Mouse (Mus musculus) kidney, adult 8-10 months (tissue): ENCODE data around the gene Hoxb9.

Source experiments
- DNase-seq, 2 experiments: peaks; one replicate each; pipeline ENCODE4 v3.0.0; 2022

The Hoxb9 gene

GRCm38 (mm10) chr11:96314671-96315343, 43.5 kb downstream of the Hoxb9 start:
- peak in 1 of 2 experiments; percentile 71 for DNase-seq

DNA sequence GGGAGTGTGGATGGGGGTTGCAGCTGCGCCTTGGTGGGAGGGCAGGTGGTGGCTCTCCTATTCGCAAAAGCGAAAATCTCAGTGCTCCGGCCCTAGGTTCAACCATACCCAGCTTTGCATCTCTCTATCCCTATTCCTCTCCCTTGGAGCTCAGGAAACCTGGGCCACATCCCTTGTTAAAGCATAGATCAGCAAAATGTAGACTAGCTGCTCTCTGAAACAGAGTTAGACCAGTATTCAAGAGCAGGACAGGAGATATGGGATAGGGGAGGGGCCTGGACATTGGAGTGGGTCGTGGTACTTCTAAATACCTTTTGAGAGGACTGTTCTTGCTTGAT, 44.1 kb downstream of the Hoxb9 start:
- no peak for DNase-seq

DNA sequence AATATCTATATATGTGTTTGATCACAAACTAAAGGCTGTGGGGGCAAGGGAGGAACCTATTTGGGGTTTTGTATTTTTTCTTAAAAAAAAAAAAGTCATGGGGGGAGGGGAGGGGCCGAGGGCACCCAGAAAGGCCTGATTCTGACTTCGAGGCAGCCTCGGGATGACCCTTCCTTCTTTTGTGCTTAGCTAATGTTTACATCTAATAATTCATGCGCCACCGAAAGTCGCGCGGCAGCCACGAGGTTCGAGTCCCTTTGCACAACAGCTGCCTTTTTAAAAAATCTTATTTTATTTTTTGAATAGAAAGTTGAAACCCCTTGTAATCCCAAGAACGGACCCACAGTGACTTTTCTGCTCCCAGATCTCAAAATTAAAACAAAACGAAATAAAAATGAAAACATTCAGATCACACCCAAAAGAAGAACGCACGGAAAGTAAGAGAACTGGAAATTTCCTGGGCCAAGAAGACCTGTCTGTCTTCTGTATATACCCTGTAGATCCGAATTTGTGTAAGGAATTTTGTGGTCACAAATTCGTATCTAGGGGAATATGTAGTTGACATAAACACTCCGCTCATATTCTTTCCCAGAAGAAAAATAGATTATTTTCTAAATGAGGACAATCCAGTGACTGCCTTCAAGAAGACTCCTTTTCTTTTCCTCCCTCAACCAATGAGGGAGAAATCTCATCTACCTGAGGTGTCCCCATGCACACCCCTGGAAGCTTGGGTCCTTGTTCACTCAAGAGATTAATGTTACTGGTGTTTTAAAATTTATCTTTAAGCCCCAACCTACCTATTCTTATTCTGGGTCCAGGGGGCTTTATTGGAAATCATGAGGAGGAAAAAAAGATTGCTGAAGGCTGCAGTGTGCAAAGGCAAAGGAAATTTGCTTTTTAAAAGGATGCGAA, 45.7 kb downstream of the Hoxb9 start:
- no peak for DNase-seq

DNA sequence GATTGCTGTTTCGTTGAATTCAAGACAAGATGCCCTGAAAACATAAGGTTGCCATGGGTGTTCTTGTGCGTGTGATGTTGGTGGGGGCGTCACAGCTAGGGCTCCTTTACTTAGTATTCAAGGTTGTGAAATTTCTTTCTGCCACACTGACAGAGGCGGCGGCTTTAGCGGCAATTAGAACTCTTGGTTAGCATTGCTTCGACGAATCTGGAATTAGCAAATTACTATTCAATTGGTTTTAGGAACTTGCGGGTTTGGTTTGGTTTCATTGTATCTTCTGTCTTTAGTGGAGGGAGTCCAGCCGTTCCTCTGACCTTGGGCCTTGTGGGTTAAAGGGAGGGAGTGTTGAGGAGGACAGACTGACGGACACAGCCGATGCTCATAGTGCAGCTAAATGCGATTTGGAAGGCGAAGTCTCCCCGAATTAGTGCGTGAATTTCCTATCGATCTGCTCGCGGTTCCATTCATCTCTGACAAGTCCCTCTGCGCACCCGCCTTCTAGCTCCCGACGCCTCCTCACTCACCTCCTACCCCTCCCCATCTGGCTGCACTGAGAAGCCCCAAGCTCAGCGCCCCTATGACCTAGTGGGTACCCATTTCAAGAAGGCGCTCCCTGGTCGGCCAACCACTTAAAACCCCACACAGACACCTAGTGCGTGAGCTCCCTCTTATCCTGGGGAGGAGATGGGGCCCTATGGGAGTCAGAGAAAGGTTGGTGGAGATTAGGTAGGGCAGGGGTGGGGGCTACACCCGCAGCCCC, 46.5 kb downstream of the Hoxb9 start, which contains the start of gene Hoxb4:
Gene Hoxb4, plus strand, starts transcription at position 660 of the 760 bp plus-strand sequence.
- no peak for DNase-seq

GRCm38 (mm10) chr11:96318368-96319070, 47.3 kb downstream of the Hoxb9 start:
- peak; percentile 91 for DNase-seq

GRCm38 (mm10) chr11:96319071-96319902, 48.0 kb downstream of the Hoxb9 start:
- DNase-seq: peak; percentile 58 to 73

DNA sequence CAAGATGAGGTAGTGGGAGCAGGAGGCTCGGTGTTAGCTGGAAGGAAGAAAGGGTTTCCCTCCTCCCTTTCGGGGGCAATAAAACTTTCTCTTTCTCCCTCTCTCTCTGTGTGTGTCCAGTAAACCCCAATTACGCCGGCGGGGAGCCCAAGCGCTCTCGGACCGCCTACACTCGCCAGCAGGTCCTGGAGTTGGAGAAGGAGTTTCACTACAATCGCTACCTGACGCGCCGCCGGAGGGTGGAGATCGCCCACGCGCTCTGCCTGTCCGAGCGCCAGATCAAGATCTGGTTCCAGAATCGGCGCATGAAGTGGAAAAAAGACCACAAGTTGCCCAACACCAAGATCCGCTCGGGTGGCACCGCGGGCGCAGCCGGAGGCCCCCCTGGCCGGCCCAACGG, 48.7 kb downstream of the Hoxb9 start:
- DNase-seq: peak in 1 of 2 experiments; percentile 66

- peak in 1 of 2 experiments; percentile 32 for DNase-seq
Observed at GRCm38 (mm10) chr11:96320688-96321087, 49.4 kb downstream of the Hoxb9 start.

DNA sequence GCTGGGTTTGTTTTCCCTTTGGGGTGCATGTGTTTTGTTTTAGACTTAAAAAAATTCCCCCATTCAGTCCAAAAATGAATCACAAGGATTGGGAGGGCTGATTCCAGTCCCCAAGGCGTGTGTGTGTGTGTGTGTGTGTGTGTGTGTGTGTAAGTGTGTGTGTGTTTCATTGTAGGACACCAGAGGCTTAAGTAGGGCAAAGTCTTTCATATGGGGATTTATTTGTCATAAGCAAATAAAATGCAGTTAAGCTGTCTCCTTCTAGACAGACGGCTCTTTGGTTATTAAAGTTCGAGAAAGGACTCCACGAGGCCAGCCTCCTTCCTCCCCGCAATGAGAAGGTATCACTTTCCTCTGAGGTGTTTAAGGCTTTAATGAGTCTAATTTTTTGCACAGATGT, 50.6 kb downstream of the Hoxb9 start:
- DNase-seq: no peak

DNA sequence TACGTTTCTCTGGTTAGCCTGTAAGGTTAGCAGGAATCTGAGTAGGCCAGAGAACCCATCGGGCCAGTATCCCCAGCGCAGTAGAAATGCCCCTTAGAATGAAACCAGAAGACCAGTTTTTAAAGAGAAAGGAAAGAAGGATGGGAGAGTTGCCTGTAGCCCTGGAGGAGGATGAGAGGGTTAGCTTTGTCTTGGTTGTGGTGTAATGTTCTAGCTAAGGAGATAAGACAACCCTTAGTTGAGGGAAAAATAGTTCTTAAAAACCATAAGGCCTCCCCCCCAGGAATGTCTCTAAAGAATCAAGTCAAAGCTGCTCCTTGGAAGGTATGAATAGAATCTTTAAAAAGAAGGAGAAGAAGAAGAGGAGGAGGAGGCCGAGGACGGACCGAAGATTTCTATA, 51.5 kb downstream of the Hoxb9 start:
- no peak for DNase-seq

- DNase-seq: no peak
Observed at GRCm38 (mm10) chr11:96323154-96323553, 51.9 kb downstream of the Hoxb9 start, which contains the start of gene Hoxb3. Gene Hoxb3 (plus strand): TSS chr11:96323326.

- no peak for DNase-seq
Observed at GRCm38 (mm10) chr11:96324125-96324524, 52.9 kb downstream of the Hoxb9 start.

DNA sequence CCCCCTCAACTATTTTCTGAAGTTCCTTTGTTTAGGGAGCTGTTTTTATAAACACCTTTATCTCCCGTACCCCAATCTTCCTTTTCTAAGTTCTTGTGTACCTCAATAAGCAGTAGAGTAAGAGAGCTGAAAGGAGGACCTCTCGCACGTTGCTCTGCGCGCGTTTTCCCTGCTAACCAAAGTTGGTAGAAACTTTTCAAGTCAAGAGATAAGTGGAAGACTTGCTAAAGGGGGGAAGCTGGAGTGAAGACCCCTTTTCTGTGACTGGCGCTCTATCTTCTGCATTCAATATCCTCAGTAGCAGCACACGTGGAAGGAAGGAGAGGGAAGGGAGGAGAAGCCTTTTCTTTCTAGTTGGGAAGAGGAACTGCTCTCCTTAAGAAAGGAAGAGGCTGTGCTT, 53.7 kb downstream of the Hoxb9 start:
- DNase-seq: no peak

DNA sequence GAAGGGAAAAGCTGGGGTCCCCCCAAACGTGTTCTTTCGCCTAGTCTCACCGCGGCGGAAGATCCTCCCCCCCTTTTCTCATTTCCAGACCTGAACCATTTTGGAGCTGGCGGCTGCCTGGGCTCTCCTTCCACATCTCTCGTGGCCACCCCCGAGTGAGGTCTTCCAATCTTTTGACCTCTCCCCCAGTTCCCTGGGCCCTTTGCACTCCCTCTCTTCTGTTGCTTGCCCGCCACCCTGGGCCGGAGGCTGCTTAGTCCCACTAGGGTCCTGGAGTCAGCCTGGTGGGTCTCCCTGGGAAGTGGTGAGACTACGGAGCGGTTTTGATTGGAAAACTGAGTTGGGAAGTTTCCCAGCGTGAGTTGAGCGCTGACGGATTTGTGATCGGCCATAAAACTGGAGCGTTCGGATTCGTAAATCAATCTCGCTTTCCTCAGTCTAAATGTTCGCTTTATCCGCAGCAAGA, 54.5 kb downstream of the Hoxb9 start:
- DNase-seq: no peak
